Mouse (Mus musculus) forebrain, embryonic 14.5 days (tissue): ENCODE results near the gene Nhej1. TPM values are rescaled to one million over a fixed set of nuclear protein-coding genes. Genes with fewer than 3 reads are reported as not detected.

Experiments
- ATAC-seq: fragments of 200-750 bp; cut with Nextera tagmentation; 2 replicates; pipeline ENCODE4 v1.8.0; 2017; ENCODE audit warnings: mild to moderate bottlenecking, moderate library complexity
- DNase-seq: peaks from one replicate; pipeline ENCODE4 v3.0.0-alpha.2; 2015; ENCODE audit warnings: low spot score
- H3K27ac ChIP-seq: fragments of 300-500 bp; sonication (generic); 2 replicates; pipeline ENCODE4 v1.5.1; 2014; ENCODE audit warnings: low read depth, mild to moderate bottlenecking, control low read depth, low read length, moderate library complexity
- H3K27me3 ChIP-seq: fragments of 300-500 bp; sonication (generic); replicated peaks from 2 replicates; pipeline ENCODE4 v1.6.1; 2014; ENCODE audit warnings: low read length, control low read depth, mixed read lengths; ENCODE audit not compliant: control insufficient read depth, insufficient read depth
- H3K36me3 ChIP-seq: fragments of 300-500 bp; sonication (generic); 2 replicates; pipeline ENCODE4 v1.6.1; 2014; ENCODE audit warnings: low read length, control low read depth; ENCODE audit not compliant: control insufficient read depth, insufficient read depth
- H3K4me1 ChIP-seq: fragments of 300-500 bp; sonication (generic); 2 replicates; pipeline ENCODE4 v1.6.1; 2014; ENCODE audit warnings: antibody characterized with exemption, low read length, control low read depth; ENCODE audit not compliant: control insufficient read depth, insufficient read depth
- H3K4me2 ChIP-seq: fragments of 300-500 bp; sonication (generic); 2 replicates; pipeline ENCODE4 v1.6.1; 2014; ENCODE audit warnings: mild to moderate bottlenecking, control low read depth, low read length
- H3K4me3 ChIP-seq: fragments of 300-500 bp; sonication (generic); 2 replicates; pipeline ENCODE4 v1.5.1; 2014; ENCODE audit warnings: low read depth, low read length, control low read depth
- H3K9ac ChIP-seq: fragments of 300-500 bp; sonication (generic); 2 replicates; pipeline ENCODE4 v1.6.1; 2014; ENCODE audit warnings: mild to moderate bottlenecking, low read length, control low read depth, moderate library complexity
- H3K9me3 ChIP-seq: fragments of 300-500 bp; sonication (generic); replicated peaks from 2 replicates; pipeline ENCODE4 v1.6.1; 2016; ENCODE audit warnings: low read length, control low read depth, mixed read lengths; ENCODE audit not compliant: control insufficient read depth
- WGBS: fragments of 180-500 bp; shearing (Covaris S2); extraction: QIAGEN DNeasy Blood & Tissue Kit; methylation state at CpG from one replicate; pipeline ENCODE4 v1.1.7; 2014; 5-methylcytosine and 5-hydroxymethylcytosine counted together
- polyA plus RNA-seq: library from polyadenylated mRNA; unstranded; fragments of >200 nt; fragmentation: Nextera tagmentation; extraction: Ambion mirVana; gene quantifications from 2 replicates; pipeline ENCODE4 v1.2.1, GENCODE M21; 2014

Gene Nhej1
- polyA plus RNA-seq, 1 experiment from 2014 or later, result 8.8 TPM

DNA sequence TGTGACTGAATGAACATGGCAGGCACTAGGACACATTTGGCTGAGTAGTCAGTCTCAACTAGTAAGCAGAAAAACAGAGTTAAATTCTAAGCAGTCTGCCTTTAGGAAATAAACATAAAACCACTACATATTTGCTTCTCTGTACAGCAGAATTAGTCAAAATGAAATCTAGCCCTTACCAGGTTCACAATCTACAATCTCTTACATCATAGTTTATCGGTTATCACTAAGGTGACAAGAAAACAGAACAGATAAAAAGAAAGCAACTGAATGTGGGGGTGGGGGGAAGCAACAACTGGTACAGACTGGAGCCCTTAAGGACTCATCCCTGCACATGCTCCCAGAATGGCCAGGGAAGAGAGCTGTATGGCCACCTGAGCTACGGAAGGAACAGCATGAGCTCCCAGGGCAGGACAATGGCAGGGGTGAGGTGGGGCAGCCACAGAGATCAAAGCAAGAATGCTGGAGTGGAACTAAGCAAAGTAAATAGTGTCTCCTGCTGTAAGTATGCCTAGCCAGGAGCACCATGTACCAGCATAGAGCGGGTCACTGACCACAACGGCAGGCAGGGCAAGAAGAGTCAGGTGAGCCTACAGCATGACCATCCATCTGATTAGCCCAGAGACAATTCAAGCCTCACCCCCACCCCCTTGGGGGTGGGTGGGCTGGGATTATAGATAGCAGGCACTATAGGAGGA, 153.5 kb downstream of the Nhej1 start:
- Histone ChIP-seq H3K27me3 (no peaks in the 10 kb centered on the region), H3K9ac (no peak overlapping the region), H3K36me3 (no peaks in the 10 kb centered on the region), H3K27ac (no peak overlapping the region), H3K4me1 (no peaks in the 10 kb centered on the region), H3K9me3 (no peaks in the 10 kb centered on the region), H3K4me3 (no peak overlapping the region), H3K4me2 (no peak overlapping the region)
- DNase-seq (no peak), ATAC-seq (no peak)
- WGBS, result 72% methylated on average over 4 of the region's 4 CpGs

DNA sequence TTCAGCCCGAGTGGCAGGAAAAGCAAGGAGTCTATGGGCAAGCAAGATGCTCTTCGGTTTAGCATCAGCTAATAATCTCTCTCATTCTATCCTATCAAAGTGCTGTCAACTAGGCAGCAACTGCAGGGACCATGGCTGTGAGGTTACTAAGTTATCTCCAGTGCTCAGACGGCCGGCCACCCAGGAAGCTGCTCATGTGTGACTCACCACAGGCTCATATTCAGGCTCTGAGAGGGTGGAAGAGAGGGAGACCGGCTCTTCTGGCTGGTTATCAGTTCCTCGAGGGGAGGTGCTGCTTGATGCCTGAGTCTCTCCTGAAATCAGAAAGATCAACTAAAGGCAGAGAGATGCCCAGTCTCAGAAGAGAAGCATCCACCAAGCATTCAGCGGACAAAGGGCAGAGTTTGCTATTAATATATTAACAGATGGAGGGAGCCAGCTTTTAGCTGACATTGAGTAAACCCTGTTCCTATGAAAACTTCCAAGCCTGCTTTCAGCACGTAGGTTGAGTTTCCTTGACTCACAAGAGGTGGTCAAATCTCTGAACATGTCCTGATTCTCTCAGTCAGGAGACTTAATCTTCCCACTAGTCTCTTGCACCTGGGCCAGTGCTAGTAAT, 156.9 kb downstream of the Nhej1 start:
- DNase-seq, result no peak
- H3K36me3 ChIP-seq, result no peaks in the 10 kb centered on the region
- no peaks in the 10 kb centered on the region for H3K4me1 ChIP-seq
- H3K4me3 ChIP-seq, result no peak overlapping the region
- H3K9ac ChIP-seq, result no peak overlapping the region
- 81% methylated on average over 8 of the region's 8 CpGs for WGBS
- H3K4me2 ChIP-seq, result no peak overlapping the region
- H3K27ac ChIP-seq, result no peak overlapping the region
- ATAC-seq, result no peak
- H3K27me3 ChIP-seq, result no peaks in the 10 kb centered on the region
- no peaks in the 10 kb centered on the region for H3K9me3 ChIP-seq

GRCm38 (mm10) chr1:74964494-74965215, 160.3 kb downstream of the Nhej1 start:
- WGBS, result 12% methylated on average over 16 of the region's 16 CpGs
- H3K27me3 ChIP-seq, result no peaks in the 10 kb centered on the region
- peak overlapping the region; percentile 33 for H3K4me2 ChIP-seq
- no peaks in the 10 kb centered on the region for H3K36me3 ChIP-seq
- H3K9me3 ChIP-seq, result no peaks in the 10 kb centered on the region
- DNase-seq, result peak; percentile 88
- peak; percentile 58; the same call in 1 of the 2 replicates for ATAC-seq
- no peak overlapping the region for H3K4me3 ChIP-seq
- no peak overlapping the region for H3K9ac ChIP-seq
- no peaks in the 10 kb centered on the region for H3K4me1 ChIP-seq
- H3K27ac ChIP-seq, result no peak overlapping the region

- Histone ChIP-seq H3K27ac (no peak overlapping the region), H3K4me3 (no peak overlapping the region), H3K27me3 (no peaks in the 10 kb centered on the region), H3K4me1 (no peaks in the 10 kb centered on the region), H3K4me2 (no peak overlapping the region), H3K36me3 (no peaks in the 10 kb centered on the region), H3K9ac (no peak overlapping the region), H3K9me3 (no peaks in the 10 kb centered on the region)
- ATAC-seq, result no peak
- 86% methylated on average over 5 of the region's 5 CpGs for WGBS
- DNase-seq, result no peak
Measured at GRCm38 (mm10) chr1:74962853-74963227, 162.2 kb downstream of the Nhej1 start.

DNA sequence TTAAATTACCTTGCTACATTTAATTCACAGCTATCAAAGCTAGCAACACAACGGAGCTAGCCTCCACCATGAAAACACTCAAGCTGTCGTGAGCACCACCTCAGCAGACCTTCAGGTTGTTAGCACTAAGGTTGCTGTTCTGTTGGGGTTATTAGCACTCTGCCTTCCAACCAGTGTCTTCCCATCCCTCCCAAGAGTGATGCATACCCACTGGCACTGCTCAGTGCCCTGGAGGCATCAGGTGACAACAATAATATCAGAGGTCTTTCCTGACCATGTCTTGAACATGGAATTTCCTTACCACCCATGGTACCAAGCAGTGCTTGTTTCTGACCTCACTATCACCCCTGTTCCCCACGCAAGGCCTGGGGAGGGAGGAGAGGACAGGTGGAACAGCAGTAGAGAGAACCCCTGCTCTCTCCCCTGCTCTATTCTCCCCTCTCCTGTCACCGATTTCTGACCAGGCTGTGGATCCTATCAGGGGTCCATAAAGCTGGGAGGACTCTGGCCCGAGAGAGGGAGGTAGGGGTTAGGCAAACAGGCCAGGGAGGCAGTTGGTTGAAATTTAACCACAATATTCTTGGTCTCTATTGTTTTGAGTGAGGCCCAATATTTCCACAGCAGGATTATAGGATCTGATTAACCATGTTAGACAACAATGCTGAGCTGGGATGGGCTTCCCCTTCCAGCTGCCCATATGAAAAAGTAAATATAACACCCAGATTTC, 162.7 kb downstream of the Nhej1 start:
- ATAC-seq, result no peak

GRCm38 (mm10) chr1:74961722-74962121, 163.3 kb downstream of the Nhej1 start:
- ATAC-seq, result no peak
- H3K9ac ChIP-seq, result no peak overlapping the region
- no peak overlapping the region for H3K4me2 ChIP-seq
- 88% methylated on average over 7 of the region's 7 CpGs for WGBS
- no peaks in the 10 kb centered on the region for H3K27me3 ChIP-seq
- DNase-seq, result no peak
- no peaks in the 10 kb centered on the region for H3K36me3 ChIP-seq
- H3K9me3 ChIP-seq, result no peaks in the 10 kb centered on the region
- H3K27ac ChIP-seq, result no peak overlapping the region
- H3K4me1 ChIP-seq, result no peaks in the 10 kb centered on the region
- H3K4me3 ChIP-seq, result no peak overlapping the region

More for the DNA sequence above, 162.7 kb downstream of the Nhej1 start:
- H3K27ac ChIP-seq, result no peak overlapping the region
- H3K4me2 ChIP-seq, result no peak overlapping the region
- no peak overlapping the region for H3K4me3 ChIP-seq
- WGBS, result 78% methylated on average over 5 of the region's 5 CpGs
- no peaks in the 10 kb centered on the region for H3K36me3 ChIP-seq
- no peak for DNase-seq
- no peaks in the 10 kb centered on the region for H3K9me3 ChIP-seq
- H3K27me3 ChIP-seq, result no peaks in the 10 kb centered on the region
- H3K4me1 ChIP-seq, result no peaks in the 10 kb centered on the region
- no peak overlapping the region for H3K9ac ChIP-seq

GRCm38 (mm10) chr1:74960059-74960458, 164.9 kb downstream of the Nhej1 start:
- Histone ChIP-seq H3K9me3 (no peaks in the 10 kb centered on the region), H3K36me3 (no peaks in the 10 kb centered on the region), H3K4me1 (no peaks in the 10 kb centered on the region), H3K9ac (no peak overlapping the region), H3K4me3 (no peak overlapping the region), H3K27ac (no peak overlapping the region), H3K4me2 (no peak overlapping the region), H3K27me3 (0 out of 2 replicates have a peak, but pooled peaks cover 4% of the 10 kb centered on the region)
- 93% methylated on average over 7 of the region's 7 CpGs for WGBS
- ATAC-seq, result no peak
- no peak for DNase-seq

GRCm38 (mm10) chr1:74951556-74952210, 173.3 kb downstream of the Nhej1 start, which contains the start of gene Ihh:
TSS of gene Ihh (minus strand) at chr1:74951672.
- Histone ChIP-seq H3K27me3 (peaks cover 79% of the 10 kb centered on the region), H3K4me2 (peak within 1 kb of the TSS; percentile 52), H3K9me3 (no peaks in the 10 kb centered on the region), H3K9ac (0 out of 2 replicates have a peak within 1 kb of the TSS, but pooled peaks have one; percentile 25), H3K4me1 (peaks cover 9% of the 10 kb centered on the region), H3K36me3 (no peaks in the 10 kb centered on the region), H3K27ac (no peak within 1 kb of the TSS), H3K4me3 (peak within 1 kb of the TSS; percentile 25)
- DNase-seq, result no peak
- 2% methylated on average over 54 of the region's 55 CpGs for WGBS
- ATAC-seq, result no peak
